Mouse (Mus musculus) ES-Bruce4 (cell line): ENCODE results near the gene Kng2. TPM values are rescaled to one million over a fixed set of nuclear protein-coding genes. Genes with fewer than 3 reads are reported as not detected.
"Not testable (repeated sequence)": the region's sequence is repeated elsewhere in the genome, so short reads cannot be mapped to it uniquely, and the experiment has no call there.

Experiments used
- H3K27ac ChIP-seq: 2 replicates; pipeline ENCODE4 v1.5.1; 2012; ENCODE audit warnings: low read length, inconsistent platforms; ENCODE audit not compliant: insufficient read depth
- H3K27me3 ChIP-seq: 2 replicates; pipeline ENCODE4 v1.6.1; 2012; ENCODE audit warnings: mild to moderate bottlenecking, low read length, inconsistent platforms; ENCODE audit not compliant: control insufficient read depth, poor library complexity, insufficient read depth, severe bottlenecking
- H3K36me3 ChIP-seq: 2 replicates; pipeline ENCODE4 v1.6.1; 2012; ENCODE audit warnings: inconsistent platforms, mild to moderate bottlenecking, low read length, moderate library complexity; ENCODE audit not compliant: control insufficient read depth, poor library complexity, insufficient read depth, severe bottlenecking
- H3K4me1 ChIP-seq: one replicate; pipeline ENCODE4 v1.8.1; 2011; ENCODE audit warnings: low read length; ENCODE audit not compliant: control insufficient read depth, insufficient read depth
- H3K4me3 ChIP-seq: 2 replicates; pipeline ENCODE4 v1.5.1; 2011; ENCODE audit warnings: low read depth, mild to moderate bottlenecking, low read length
- H3K9ac ChIP-seq: 2 replicates; pipeline ENCODE4 v1.6.1; 2012; ENCODE audit warnings: low read depth, mild to moderate bottlenecking, inconsistent platforms; ENCODE audit not compliant: poor library complexity, severe bottlenecking
- H3K9me3 ChIP-seq: replicated peaks from 2 replicates; pipeline ENCODE4 v1.6.1; 2012; ENCODE audit warnings: mild to moderate bottlenecking, low read length, inconsistent platforms; ENCODE audit not compliant: control insufficient read depth, poor library complexity, insufficient read depth, severe bottlenecking
- CTCF ChIP-seq: IDR thresholded peaks from one replicate; pipeline ENCODE4 v1.8.1; 2011; ENCODE audit warnings: low read depth, low read length
- EP300 ChIP-seq: IDR thresholded peaks from 2 replicates; pipeline ENCODE4 v1.6.1; 2011; ENCODE audit warnings: low read depth, low read length; ENCODE audit not compliant: insufficient read depth
- POLR2A ChIP-seq: IDR thresholded peaks from one replicate; pipeline ENCODE4 v1.8.1; 2011; ENCODE audit warnings: low read length; ENCODE audit not compliant: insufficient read depth
- polyA plus RNA-seq: library from polyadenylated mRNA; stranded (reverse); fragments of >200 nt; gene quantifications from 2 replicates; pipeline ENCODE4 v1.2.4, GENCODE M21; 2011; ENCODE audit warnings: low read depth; ENCODE audit not compliant: missing spikeins, insufficient read depth, insufficient read length

The Kng2 gene
- polyA plus RNA-seq, 1 experiment, result 1.2 TPM

DNA sequence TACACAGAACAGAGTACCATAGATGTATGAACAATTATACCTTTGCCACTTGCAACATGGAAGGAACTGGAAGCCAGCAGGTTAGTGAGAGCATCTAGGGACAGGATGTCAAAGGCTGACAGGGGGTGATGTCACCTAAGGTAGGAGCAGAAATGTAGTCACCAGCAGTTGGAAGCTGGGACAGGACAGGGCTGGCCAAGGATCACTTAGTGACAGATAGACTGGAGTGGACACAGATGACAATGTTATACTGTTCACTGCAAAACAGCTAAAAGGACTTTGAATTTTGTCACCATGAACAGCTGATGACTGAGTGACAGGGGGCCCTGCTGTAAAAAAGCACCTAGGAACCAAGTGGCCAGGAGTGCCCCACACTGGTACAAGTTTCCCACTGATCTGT, 2.7 kb downstream of the Kng2 start:
- H3K36me3 ChIP-seq, result no peaks in the 10 kb centered on the region
- no peaks in the 10 kb centered on the region for H3K4me1 ChIP-seq
- no peak overlapping the region for H3K27ac ChIP-seq
- TF ChIP-seq POLR2A (no peak), EP300 (no peak), CTCF (no peak)
- no peaks in the 10 kb centered on the region for H3K27me3 ChIP-seq
- no peak overlapping the region for H3K9ac ChIP-seq
- H3K9me3 ChIP-seq, result peaks cover 9% of the 10 kb centered on the region
- no peak overlapping the region for H3K4me3 ChIP-seq

DNA sequence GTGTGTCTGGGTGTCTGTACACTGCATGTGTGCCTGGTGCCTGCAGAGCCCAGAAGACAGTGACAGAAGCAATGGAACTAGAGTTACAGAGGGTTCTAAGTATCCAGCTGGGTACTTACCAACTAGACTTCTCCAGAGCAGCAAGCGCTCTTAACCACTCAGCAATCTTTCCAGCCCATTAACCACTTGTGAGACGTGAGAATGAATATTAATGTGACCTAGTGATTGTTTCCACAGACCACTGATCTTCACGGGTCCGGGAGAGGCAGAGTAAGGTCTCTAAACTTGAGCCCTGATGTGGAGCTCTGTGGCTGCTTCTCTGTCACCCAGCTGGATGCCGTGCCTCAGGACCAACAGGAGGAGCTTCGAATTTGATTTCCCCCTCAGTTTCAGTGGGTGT, 4.2 kb downstream of the Kng2 start:
- Histone ChIP-seq H3K36me3 (no peaks in the 10 kb centered on the region), H3K4me3 (no peak overlapping the region), H3K9ac (no peak overlapping the region), H3K4me1 (peaks cover 1% of the 10 kb centered on the region), H3K27ac (no peak overlapping the region), H3K9me3 (no peaks in the 10 kb centered on the region), H3K27me3 (no peaks in the 10 kb centered on the region)
- no peak for TF ChIP-seq CTCF
- no peak for TF ChIP-seq POLR2A
- no peak for TF ChIP-seq EP300

DNA sequence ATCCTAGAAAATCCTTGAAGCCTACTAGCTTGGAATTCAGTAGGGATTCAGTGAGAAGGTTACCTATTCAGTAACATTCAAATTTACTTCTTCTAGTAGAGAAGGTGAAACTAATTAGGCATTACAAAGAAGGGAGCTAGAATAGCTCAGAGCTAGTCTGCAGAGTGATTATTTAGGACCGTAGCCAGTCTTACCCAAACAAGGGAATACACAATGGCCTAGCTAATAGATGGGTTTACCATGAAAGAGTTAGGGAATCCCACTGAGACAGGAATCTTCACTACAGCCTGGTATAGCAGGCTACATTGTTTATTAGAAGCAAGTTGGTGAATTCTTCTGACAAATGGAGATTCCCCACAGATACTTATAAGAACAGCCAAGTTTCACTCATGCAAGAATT, 8.7 kb downstream of the Kng2 start:
- not testable (repeated sequence) for H3K9me3 ChIP-seq, H3K4me1 ChIP-seq, H3K27me3 ChIP-seq, H3K4me3 ChIP-seq, H3K36me3 ChIP-seq, H3K9ac ChIP-seq
- H3K27ac ChIP-seq, result 0 out of 2 replicates have a peak overlapping the region, but pooled peaks have one; percentile 23

DNA sequence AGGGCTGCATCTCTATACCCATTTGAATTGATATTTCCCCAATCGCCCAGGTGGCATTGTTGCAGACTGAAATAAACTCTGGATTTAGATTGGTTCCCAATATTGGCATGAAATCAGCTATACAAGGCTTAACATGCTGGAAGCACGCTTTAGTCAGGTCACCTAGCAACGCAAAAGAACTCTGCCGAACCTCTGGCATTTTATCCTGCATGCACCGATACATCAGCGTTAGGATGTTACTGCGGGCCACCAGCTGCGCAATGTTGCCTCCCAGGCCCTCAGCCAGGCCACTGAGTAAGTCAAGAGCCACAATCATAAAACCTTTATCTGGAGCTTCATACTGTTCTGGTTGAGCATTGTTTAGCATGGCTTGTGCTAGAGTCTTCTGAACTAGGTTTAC, 14.6 kb downstream of the Kng2 start:
- not testable (repeated sequence) for H3K27me3 ChIP-seq, H3K27ac ChIP-seq, H3K9me3 ChIP-seq, H3K9ac ChIP-seq, H3K4me1 ChIP-seq, H3K36me3 ChIP-seq, H3K4me3 ChIP-seq

DNA sequence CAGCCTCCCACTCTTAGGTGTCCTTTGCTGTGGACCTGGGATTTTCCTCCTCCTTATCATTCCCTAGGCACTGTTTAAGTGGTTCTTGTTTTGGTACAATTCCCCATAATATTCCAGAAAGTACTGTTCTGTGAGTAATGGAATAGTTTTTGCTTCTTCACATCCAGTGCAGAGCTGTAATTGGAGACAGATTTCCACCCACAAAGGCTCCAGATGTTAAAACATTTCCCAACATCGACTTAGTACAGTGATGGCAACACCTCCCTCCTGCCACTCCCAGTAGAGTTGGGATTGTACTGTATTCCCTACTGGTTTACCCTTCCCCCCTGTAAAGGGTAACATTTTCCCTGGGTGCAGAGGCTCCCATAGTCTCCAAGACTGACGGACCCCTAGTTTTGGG, 15.5 kb downstream of the Kng2 start:
- H3K4me3 ChIP-seq, H3K9ac ChIP-seq, H3K36me3 ChIP-seq, H3K4me1 ChIP-seq, H3K27me3 ChIP-seq, H3K9me3 ChIP-seq, H3K27ac ChIP-seq: not testable (repeated sequence)

DNA sequence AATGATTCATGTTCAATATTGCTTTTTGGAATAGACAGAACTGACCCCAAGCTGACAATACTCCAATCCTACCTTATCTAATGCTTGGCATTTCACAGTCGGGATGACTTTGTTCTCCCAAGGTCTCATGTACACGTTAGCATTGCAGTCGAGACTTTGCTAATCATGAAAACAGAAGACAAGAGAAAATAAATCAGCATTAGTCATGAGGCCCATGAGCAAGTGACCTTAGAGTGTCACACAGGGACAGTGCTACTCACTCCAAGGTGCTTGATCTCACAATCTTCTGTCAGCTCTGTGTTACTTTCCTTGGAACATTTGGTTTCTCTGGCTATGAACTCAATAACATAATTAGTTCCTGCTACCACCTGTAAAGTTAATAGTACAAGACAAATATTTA, 32.3 kb downstream of the Kng2 start:
- H3K27ac ChIP-seq, H3K4me1 ChIP-seq, H3K27me3 ChIP-seq, H3K9me3 ChIP-seq, H3K36me3 ChIP-seq, H3K4me3 ChIP-seq, H3K9ac ChIP-seq: not testable (repeated sequence)

DNA sequence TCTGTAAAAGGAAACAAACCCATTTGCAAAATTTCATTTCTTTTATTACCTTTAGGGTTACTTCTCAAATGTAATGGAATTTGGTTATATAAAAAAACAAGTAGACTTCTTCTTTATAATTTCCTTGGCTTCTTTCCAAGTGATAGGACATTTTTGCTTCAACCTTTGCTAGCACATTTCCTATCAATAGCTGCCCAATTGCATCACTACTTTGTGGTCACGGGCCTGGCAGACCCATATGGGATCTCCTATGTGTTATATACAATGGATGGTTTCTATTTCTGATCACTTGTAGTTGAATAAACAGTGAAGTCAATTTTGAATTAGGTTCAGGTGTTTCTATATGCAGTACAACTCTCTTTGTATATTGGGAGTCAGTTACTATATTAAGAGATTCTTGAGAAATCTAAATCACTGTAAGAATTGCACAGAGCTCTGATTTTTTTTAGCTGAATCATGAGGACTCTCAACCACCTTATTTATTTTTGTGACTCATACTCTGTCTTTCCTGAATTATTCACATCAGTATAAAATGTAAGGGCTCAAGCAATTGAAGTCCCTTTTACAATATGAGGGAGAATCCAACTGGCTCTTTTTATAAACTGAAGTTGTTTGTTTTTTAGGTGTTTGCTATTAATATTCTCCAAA, 61.8 kb downstream of the Kng2 start:
- H3K9ac ChIP-seq, result no peak overlapping the region
- no peak overlapping the region for H3K4me3 ChIP-seq
- H3K36me3 ChIP-seq, result no peaks in the 10 kb centered on the region
- H3K9me3 ChIP-seq, result no peaks in the 10 kb centered on the region
- no peaks in the 10 kb centered on the region for H3K27me3 ChIP-seq
- H3K4me1 ChIP-seq, result no peaks in the 10 kb centered on the region
- TF ChIP-seq CTCF (no peak), EP300 (no peak), POLR2A (no peak)
- no peak overlapping the region for H3K27ac ChIP-seq
